Mouse (Mus musculus): ENCODE data around the gene Fgfbp1. TPM values are rescaled to one million over a fixed set of nuclear protein-coding genes. Genes with fewer than 3 reads are reported as not detected.

Gene Fgfbp1
- 12.1 and 14.4 TPM in 2 replicates for polyA plus RNA-seq (2014; fragmentation: Nextera tagmentation; extraction: Ambion mirVana)

- no peaks in the 10 kb centered on the region for H3K9me3 ChIP-seq (ENCODE audit: low read depth, low read length)
- WGBS: 48% methylated on average over 4 of the region's 4 CpGs
- peak; percentile 89 for ATAC-seq (ENCODE audit: insufficient read depth)
- no peak within 1 kb of the TSS for H3K4me3 ChIP-seq (ENCODE audit: low read depth, low read length)
- no peak within 1 kb of the TSS for H3K9ac ChIP-seq
- DNase-seq: peak; percentile 61
- H3K27me3 ChIP-seq (ENCODE audit: insufficient read depth, low read length): no peaks in the 10 kb centered on the region
- no peak for TF ChIP-seq CTCF (IDR thresholded peaks at IDR 0.05; ENCODE audit: low read depth)
- peak within 1 kb of the TSS; percentile 47 for H3K27ac ChIP-seq (ENCODE audit: low read depth)
- H3K4me1 ChIP-seq (ENCODE audit: insufficient read depth): 0 out of 2 replicates have a peak, but pooled peaks cover 7% of the 10 kb centered on the region
- no peaks in the 10 kb centered on the region for H3K36me3 ChIP-seq (ENCODE audit: insufficient read depth)
- H3K4me2 ChIP-seq: peak within 1 kb of the TSS; percentile 34; the same call in 1 of the 2 replicates
Observed at GRCm38 (mm10) chr5:43981620-43982019, at the start of gene Fgfbp1. Gene Fgfbp1, minus strand, starts transcription at chr5:43981779.

GRCm38 (mm10) chr5:43998295-43998989 is 16.9 kb upstream of the Fgfbp1 start:
- DNase-seq (no peak), ATAC-seq (ENCODE audit: insufficient read depth) (no peak)
- 89% methylated on average over 9 of the region's 9 CpGs for WGBS
- Histone ChIP-seq H3K36me3 (ENCODE audit: insufficient read depth) (0 out of 2 replicates have a peak, but pooled peaks cover 8% of the 10 kb centered on the region), H3K27me3 (ENCODE audit: insufficient read depth, low read length) (no peaks in the 10 kb centered on the region), H3K4me1 (ENCODE audit: insufficient read depth) (no peaks in the 10 kb centered on the region), H3K4me3 (ENCODE audit: low read depth, low read length) (no peak overlapping the region), H3K9me3 (ENCODE audit: low read depth, low read length) (no peaks in the 10 kb centered on the region), H3K27ac (ENCODE audit: low read depth) (no peak overlapping the region), H3K9ac (no peak overlapping the region), H3K4me2 (no peak overlapping the region)
- no peak for TF ChIP-seq CTCF (IDR thresholded peaks at IDR 0.05; ENCODE audit: low read depth)

DNA sequence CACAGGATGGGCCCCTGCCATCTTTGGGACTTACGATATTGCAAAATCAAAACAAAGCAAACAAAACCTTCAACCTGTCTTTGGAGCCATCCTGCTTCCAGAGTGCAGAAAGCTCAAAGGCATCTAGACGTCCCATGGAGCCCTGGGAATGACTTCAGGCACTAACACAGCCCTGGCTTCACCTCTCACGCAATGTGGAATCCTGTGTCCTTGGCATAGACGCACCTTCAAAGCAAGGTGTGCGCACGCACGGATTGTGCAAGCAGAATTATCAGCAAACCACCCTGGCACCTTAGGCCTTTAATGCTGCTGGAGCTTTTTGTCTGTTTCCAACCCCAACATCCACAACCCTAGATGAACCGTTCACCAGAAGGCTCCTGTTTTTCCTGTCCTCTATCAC is 16.0 kb upstream of the Fgfbp1 start:
- WGBS: 85% methylated on average over 8 of the region's 8 CpGs
- Histone ChIP-seq H3K27me3 (ENCODE audit: insufficient read depth, low read length) (no peaks in the 10 kb centered on the region), H3K4me2 (no peak overlapping the region), H3K27ac (ENCODE audit: low read depth) (no peak overlapping the region), H3K9me3 (ENCODE audit: low read depth, low read length) (no peaks in the 10 kb centered on the region), H3K9ac (no peak overlapping the region), H3K4me1 (ENCODE audit: insufficient read depth) (no peaks in the 10 kb centered on the region), H3K36me3 (ENCODE audit: insufficient read depth) (0 out of 2 replicates have a peak, but pooled peaks cover 6% of the 10 kb centered on the region), H3K4me3 (ENCODE audit: low read depth, low read length) (no peak overlapping the region)
- no peak for TF ChIP-seq CTCF (IDR thresholded peaks at IDR 0.05; ENCODE audit: low read depth)
- DNase-seq (no peak), ATAC-seq (ENCODE audit: insufficient read depth) (no peak)

DNA sequence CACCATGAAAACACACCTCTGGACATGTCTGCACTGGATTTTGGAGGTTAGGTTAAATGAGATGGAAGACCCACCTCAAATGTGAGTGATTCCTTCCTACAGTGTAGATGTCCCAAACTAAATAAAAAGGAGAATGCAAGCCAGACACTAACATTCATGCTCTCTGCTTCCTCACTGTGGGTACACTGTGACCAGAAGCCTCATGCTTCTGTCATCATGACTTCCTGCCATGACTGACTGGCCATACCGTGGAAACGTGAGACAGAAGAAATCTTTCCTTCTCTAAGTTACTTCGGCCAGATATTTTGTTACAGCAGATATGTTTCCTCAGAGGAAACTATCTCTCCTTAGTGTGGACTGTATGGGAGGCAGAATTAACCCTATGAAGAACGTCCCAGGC is 14.6 kb upstream of the Fgfbp1 start:
- Histone ChIP-seq H3K4me1 (ENCODE audit: insufficient read depth) (no peaks in the 10 kb centered on the region), H3K36me3 (ENCODE audit: insufficient read depth) (0 out of 2 replicates have a peak, but pooled peaks cover 6% of the 10 kb centered on the region), H3K9me3 (ENCODE audit: low read depth, low read length) (no peaks in the 10 kb centered on the region), H3K27ac (ENCODE audit: low read depth) (no peak overlapping the region), H3K27me3 (ENCODE audit: insufficient read depth, low read length) (no peaks in the 10 kb centered on the region), H3K4me3 (ENCODE audit: low read depth, low read length) (no peak overlapping the region), H3K9ac (no peak overlapping the region), H3K4me2 (no peak overlapping the region)
- ATAC-seq (ENCODE audit: insufficient read depth) (no peak), DNase-seq (no peak)
- 66% methylated on average over 4 of the region's 4 CpGs for WGBS
- TF ChIP-seq CTCF (IDR thresholded peaks at IDR 0.05; ENCODE audit: low read depth): no peak

GRCm38 (mm10) chr5:43994981-43995380 is 13.4 kb upstream of the Fgfbp1 start:
- Histone ChIP-seq H3K9me3 (ENCODE audit: low read depth, low read length) (no peaks in the 10 kb centered on the region), H3K36me3 (ENCODE audit: insufficient read depth) (no peaks in the 10 kb centered on the region), H3K4me1 (ENCODE audit: insufficient read depth) (no peaks in the 10 kb centered on the region), H3K27me3 (ENCODE audit: insufficient read depth, low read length) (no peaks in the 10 kb centered on the region), H3K9ac (no peak overlapping the region), H3K4me3 (ENCODE audit: low read depth, low read length) (no peak overlapping the region), H3K4me2 (no peak overlapping the region), H3K27ac (ENCODE audit: low read depth) (no peak overlapping the region)
- WGBS: 83% methylated on average over 2 of the region's 2 CpGs
- DNase-seq (no peak), ATAC-seq (ENCODE audit: insufficient read depth) (no peak)
- no peak for TF ChIP-seq CTCF (IDR thresholded peaks at IDR 0.05; ENCODE audit: low read depth)

- peak; percentile 86 for TF ChIP-seq CTCF (IDR thresholded peaks at IDR 0.05; ENCODE audit: low read depth)
- Histone ChIP-seq H3K9me3 (ENCODE audit: low read depth, low read length) (no peaks in the 10 kb centered on the region), H3K36me3 (ENCODE audit: insufficient read depth) (no peaks in the 10 kb centered on the region), H3K4me1 (ENCODE audit: insufficient read depth) (no peaks in the 10 kb centered on the region), H3K4me3 (ENCODE audit: low read depth, low read length) (no peak overlapping the region), H3K27me3 (ENCODE audit: insufficient read depth, low read length) (no peaks in the 10 kb centered on the region), H3K4me2 (no peak overlapping the region), H3K9ac (no peak overlapping the region), H3K27ac (ENCODE audit: low read depth) (no peak overlapping the region)
- DNase-seq: peak; percentile 71
- WGBS: 51% methylated on average over 6 of the region's 6 CpGs
- ATAC-seq (ENCODE audit: insufficient read depth): no peak
Observed at GRCm38 (mm10) chr5:43990316-43990715, 8.7 kb upstream of the Fgfbp1 start.

DNA sequence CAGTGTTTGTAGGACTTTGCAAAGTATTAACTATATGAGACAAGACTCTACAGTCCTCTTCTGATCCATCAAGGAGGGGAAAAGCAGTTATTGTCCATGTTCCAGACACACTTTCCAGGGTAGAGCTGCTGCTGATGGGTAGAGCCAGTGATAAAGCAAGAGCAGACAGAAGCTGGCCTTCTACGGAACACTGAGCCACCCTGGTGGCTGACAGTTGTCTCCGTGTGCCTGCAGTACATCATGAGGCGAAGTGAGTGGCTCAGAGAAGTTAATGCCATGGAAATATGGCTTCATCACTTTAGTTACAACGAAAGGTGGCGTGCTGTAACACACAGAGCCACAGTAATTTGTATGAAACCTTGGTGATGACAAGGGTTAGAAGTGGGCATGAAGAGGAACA is 7.4 kb upstream of the Fgfbp1 start:
- no peaks in the 10 kb centered on the region for H3K9me3 ChIP-seq (ENCODE audit: low read depth, low read length)
- no peak overlapping the region for H3K27ac ChIP-seq (ENCODE audit: low read depth)
- no peak overlapping the region for H3K9ac ChIP-seq
- peak; percentile 11 for DNase-seq
- no peaks in the 10 kb centered on the region for H3K4me1 ChIP-seq (ENCODE audit: insufficient read depth)
- H3K4me3 ChIP-seq (ENCODE audit: low read depth, low read length): no peak overlapping the region
- H3K36me3 ChIP-seq (ENCODE audit: insufficient read depth): no peaks in the 10 kb centered on the region
- TF ChIP-seq CTCF (IDR thresholded peaks at IDR 0.05; ENCODE audit: low read depth): peak; percentile 28; the same call in 1 of the 2 replicates
- ATAC-seq (ENCODE audit: insufficient read depth): no peak
- 73% methylated on average over 5 of the region's 5 CpGs for WGBS
- H3K27me3 ChIP-seq (ENCODE audit: insufficient read depth, low read length): no peaks in the 10 kb centered on the region
- no peak overlapping the region for H3K4me2 ChIP-seq

Data from lung, embryonic 14.5 days (tissue).